Mouse (Mus musculus): ENCODE measurements around the gene Gm28043. TPM values are rescaled to one million over a fixed set of nuclear protein-coding genes. Genes with fewer than 3 reads are reported as not detected.

Gene Gm28043
- total RNA-seq, 2 experiments from 2014 or later = 2.7 to 20.6 TPM

- ATAC-seq (replicated peaks; ENCODE audit: low FRiP score, poor library complexity, severe bottlenecking) = no peak
Measured at GRCm38 (mm10) chr17:29671021-29671420, 56.3 kb downstream of the Gm28043 start.

GRCm38 (mm10) chr17:29673325-29673724 is 58.6 kb downstream of the Gm28043 start:
- no peak for ATAC-seq (replicated peaks; ENCODE audit: low FRiP score, poor library complexity, severe bottlenecking)

GRCm38 (mm10) chr17:29678526-29678925 is 63.9 kb downstream of the Gm28043 start:
- no peak for ATAC-seq (replicated peaks; ENCODE audit: low FRiP score, poor library complexity, severe bottlenecking)

- ATAC-seq (replicated peaks; ENCODE audit: low FRiP score, poor library complexity, severe bottlenecking) = no peak
Measured at GRCm38 (mm10) chr17:29679038-29679767, 64.5 kb downstream of the Gm28043 start.

GRCm38 (mm10) chr17:29680174-29680573 is 65.5 kb downstream of the Gm28043 start:
- ATAC-seq (replicated peaks; ENCODE audit: low FRiP score, poor library complexity, severe bottlenecking) = no peak

GRCm38 (mm10) chr17:29680921-29681320 is 66.2 kb downstream of the Gm28043 start:
- ATAC-seq (replicated peaks; ENCODE audit: low FRiP score, poor library complexity, severe bottlenecking) = no peak

- ATAC-seq (replicated peaks; ENCODE audit: low FRiP score, poor library complexity, severe bottlenecking) = no peak
Measured at GRCm38 (mm10) chr17:29681669-29682068, 67.0 kb downstream of the Gm28043 start.

- ATAC-seq (replicated peaks; ENCODE audit: low FRiP score, poor library complexity, severe bottlenecking) = no peak
Measured at GRCm38 (mm10) chr17:29682261-29682660, 67.6 kb downstream of the Gm28043 start.

- no peak for ATAC-seq (replicated peaks; ENCODE audit: low FRiP score, poor library complexity, severe bottlenecking)
Measured at GRCm38 (mm10) chr17:29683127-29683526, 68.5 kb downstream of the Gm28043 start.

GRCm38 (mm10) chr17:29684275-29684674 is 69.6 kb downstream of the Gm28043 start:
- peak; percentile 18; the same call in 1 of the 2 replicates for ATAC-seq (replicated peaks; ENCODE audit: low FRiP score, poor library complexity, severe bottlenecking)

GRCm38 (mm10) chr17:29686771-29687170 is 72.1 kb downstream of the Gm28043 start:
- ATAC-seq (replicated peaks; ENCODE audit: low FRiP score, poor library complexity, severe bottlenecking) = peak; percentile 82

- ATAC-seq (replicated peaks; ENCODE audit: low FRiP score, poor library complexity, severe bottlenecking) = no peak
Measured at GRCm38 (mm10) chr17:29687373-29687772, 72.7 kb downstream of the Gm28043 start.

GRCm38 (mm10) chr17:29688610-29689009 is 73.9 kb downstream of the Gm28043 start:
- no peak for ATAC-seq (replicated peaks; ENCODE audit: low FRiP score, poor library complexity, severe bottlenecking)

GRCm38 (mm10) chr17:29690257-29690656 is 75.6 kb downstream of the Gm28043 start:
- ATAC-seq (replicated peaks; ENCODE audit: low FRiP score, poor library complexity, severe bottlenecking) = no peak

- no peak for ATAC-seq (replicated peaks; ENCODE audit: low FRiP score, poor library complexity, severe bottlenecking)
Measured at GRCm38 (mm10) chr17:29692827-29693226, 78.2 kb downstream of the Gm28043 start.

- ATAC-seq (replicated peaks; ENCODE audit: low FRiP score, poor library complexity, severe bottlenecking) = no peak
Measured at GRCm38 (mm10) chr17:29693571-29693970, 78.9 kb downstream of the Gm28043 start.

GRCm38 (mm10) chr17:29694516-29694915 is 79.8 kb downstream of the Gm28043 start:
- no peak for ATAC-seq (replicated peaks; ENCODE audit: low FRiP score, poor library complexity, severe bottlenecking)

GRCm38 (mm10) chr17:29696940-29697339 is 82.3 kb downstream of the Gm28043 start:
- no peak for ATAC-seq (replicated peaks; ENCODE audit: low FRiP score, poor library complexity, severe bottlenecking)

- ATAC-seq (replicated peaks; ENCODE audit: low FRiP score, poor library complexity, severe bottlenecking) = no peak
Measured at GRCm38 (mm10) chr17:29698421-29698820, 83.7 kb downstream of the Gm28043 start.

GRCm38 (mm10) chr17:29700573-29700972 is 85.9 kb downstream of the Gm28043 start:
- no peak for ATAC-seq (replicated peaks; ENCODE audit: low FRiP score, poor library complexity, severe bottlenecking)

- ATAC-seq (replicated peaks; ENCODE audit: low FRiP score, poor library complexity, severe bottlenecking) = no peak
Measured at GRCm38 (mm10) chr17:29702938-29703710, 88.4 kb downstream of the Gm28043 start.
